Mouse (Mus musculus): ENCODE results near the gene Fgfr2. TPM values are rescaled to one million over a fixed set of nuclear protein-coding genes. Genes with fewer than 3 reads are reported as not detected.

Gene Fgfr2
- total RNA-seq, 1 experiment: 37.5 TPM

GRCm38 (mm10) chr7:132377913-132378312 is 745.2 kb downstream of the Fgfr2 start:
- peaks cover 0 to 2% of the 10 kb centered on the region in 2 experiments; a peak in 1 of 4 replicates for H3K4me1 ChIP-seq (ENCODE audit: control insufficient read depth in 2 of 2, insufficient read depth in 2 of 2, low read length in 2 of 2, poor library complexity in 1 of 2)
- H3K9ac ChIP-seq (ENCODE audit: insufficient read depth, low read depth, low read length, poor library complexity, severe bottlenecking): no peak overlapping the region
- DNase-seq (ENCODE audit: low read depth, low spot score): no peak
- in situ Hi-C loops (cut with MboI; ENCODE audit: low sequenced_read_pairs in 2 of 2, unreplicated experiment in 2 of 2): no loop called here
- no peaks in the 10 kb centered on the region for H3K36me3 ChIP-seq (ENCODE audit: control insufficient read depth, insufficient read depth, low read length, poor library complexity, severe bottlenecking)
- no peak for TF ChIP-seq MAFK (IDR thresholded peaks at IDR 0.05; ENCODE audit: insufficient read depth, low read depth, low read length)
- TF ChIP-seq CHD2 (IDR thresholded peaks at IDR 0.05; ENCODE audit: low read depth, low read length): no peak
- no peak for TF ChIP-seq ZNF384 (IDR thresholded peaks at IDR 0.05; ENCODE audit: low read depth, low read length)
- no peak for TF ChIP-seq HCFC1 (IDR thresholded peaks at IDR 0.05; ENCODE audit: borderline replicate concordance, insufficient read depth, low read length)
- TF ChIP-seq ZC3H11A (IDR thresholded peaks at IDR 0.05; ENCODE audit: borderline replicate concordance, low read depth, low read length): no peak
- H3K4me3 ChIP-seq (ENCODE audit: insufficient read depth in 1 of 2, low read depth in 1 of 2, low read length in 2 of 2, poor library complexity in 1 of 2, severe bottlenecking in 1 of 2): no peak overlapping the region
- no peak overlapping the region for H3K27ac ChIP-seq (ENCODE audit: insufficient read depth, low read depth, low read length, poor library complexity, severe bottlenecking)
- no peaks in the 10 kb centered on the region for H3K9me3 ChIP-seq (ENCODE audit: control insufficient read depth, insufficient read depth, low read depth, low read length)

GRCm38 (mm10) chr7:132373594-132374378 is 749.4 kb downstream of the Fgfr2 start:
- Histone ChIP-seq H3K9ac (ENCODE audit: insufficient read depth, low read depth, low read length, poor library complexity, severe bottlenecking) (no peak overlapping the region), H3K4me3 (ENCODE audit: insufficient read depth in 1 of 2, low read depth in 1 of 2, low read length in 2 of 2, poor library complexity in 1 of 2, severe bottlenecking in 1 of 2) (no peak overlapping the region), H3K36me3 (ENCODE audit: control insufficient read depth, insufficient read depth, low read length, poor library complexity, severe bottlenecking) (no peaks in the 10 kb centered on the region), H3K27ac (ENCODE audit: insufficient read depth, low read depth, low read length, poor library complexity, severe bottlenecking) (no peak overlapping the region), H3K4me1 (ENCODE audit: control insufficient read depth in 2 of 2, insufficient read depth in 2 of 2, low read length in 2 of 2, poor library complexity in 1 of 2) (peaks cover 0 to 4% of the 10 kb centered on the region in 2 experiments; a peak in 1 of 4 replicates), H3K9me3 (ENCODE audit: control insufficient read depth, insufficient read depth, low read depth, low read length) (no peaks in the 10 kb centered on the region)
- TF ChIP-seq ZNF384 (IDR thresholded peaks at IDR 0.05; ENCODE audit: low read depth, low read length) (no peak), HCFC1 (IDR thresholded peaks at IDR 0.05; ENCODE audit: borderline replicate concordance, insufficient read depth, low read length) (no peak), ZC3H11A (IDR thresholded peaks at IDR 0.05; ENCODE audit: borderline replicate concordance, low read depth, low read length) (no peak), MAFK (IDR thresholded peaks at IDR 0.05; ENCODE audit: insufficient read depth, low read depth, low read length) (no peak), CHD2 (IDR thresholded peaks at IDR 0.05; ENCODE audit: low read depth, low read length) (no peak)
- in situ Hi-C loops (cut with MboI; ENCODE audit: low sequenced_read_pairs in 2 of 2, unreplicated experiment in 2 of 2): no loop called here
- no peak for DNase-seq (ENCODE audit: low read depth, low spot score)

- no peak for DNase-seq (ENCODE audit: low read depth, low spot score)
- no peaks in the 10 kb centered on the region for H3K9me3 ChIP-seq (ENCODE audit: control insufficient read depth, insufficient read depth, low read depth, low read length)
- H3K9ac ChIP-seq (ENCODE audit: insufficient read depth, low read depth, low read length, poor library complexity, severe bottlenecking): no peak overlapping the region
- H3K4me1 ChIP-seq (ENCODE audit: control insufficient read depth in 2 of 2, insufficient read depth in 2 of 2, low read length in 2 of 2, poor library complexity in 1 of 2): peaks cover 0 to 4% of the 10 kb centered on the region in 2 experiments; a peak in 1 of 4 replicates
- in situ Hi-C loops (cut with MboI; ENCODE audit: low sequenced_read_pairs in 2 of 2, unreplicated experiment in 2 of 2): no loop called here
- no peaks in the 10 kb centered on the region for H3K36me3 ChIP-seq (ENCODE audit: control insufficient read depth, insufficient read depth, low read length, poor library complexity, severe bottlenecking)
- no peak for TF ChIP-seq MAFK (IDR thresholded peaks at IDR 0.05; ENCODE audit: insufficient read depth, low read depth, low read length)
- no peak for TF ChIP-seq ZNF384 (IDR thresholded peaks at IDR 0.05; ENCODE audit: low read depth, low read length)
- TF ChIP-seq ZC3H11A (IDR thresholded peaks at IDR 0.05; ENCODE audit: borderline replicate concordance, low read depth, low read length): no peak
- H3K4me3 ChIP-seq (ENCODE audit: insufficient read depth in 1 of 2, low read depth in 1 of 2, low read length in 2 of 2, poor library complexity in 1 of 2, severe bottlenecking in 1 of 2): no peak overlapping the region
- no peak overlapping the region for H3K27ac ChIP-seq (ENCODE audit: insufficient read depth, low read depth, low read length, poor library complexity, severe bottlenecking)
These were observed 750.2 kb downstream of the Fgfr2 start for GRCm38 (mm10) chr7:132372752-132373513.

GRCm38 (mm10) chr7:132371832-132372231 is 751.3 kb downstream of the Fgfr2 start:
- no peak for DNase-seq (ENCODE audit: low read depth, low spot score)
- H3K27ac ChIP-seq (ENCODE audit: insufficient read depth, low read depth, low read length, poor library complexity, severe bottlenecking): no peak overlapping the region
- in situ Hi-C loops (cut with MboI; ENCODE audit: low sequenced_read_pairs in 2 of 2, unreplicated experiment in 2 of 2): no loop called here

More at GRCm38 (mm10) chr7:132371832-132372231, 751.3 kb downstream of the Fgfr2 start:
- Histone ChIP-seq H3K4me1 (ENCODE audit: control insufficient read depth in 2 of 2, insufficient read depth in 2 of 2, low read length in 2 of 2, poor library complexity in 1 of 2) (peaks cover 0 to 4% of the 10 kb centered on the region in 2 experiments; a peak in 1 of 4 replicates), H3K36me3 (ENCODE audit: control insufficient read depth, insufficient read depth, low read length, poor library complexity, severe bottlenecking) (no peaks in the 10 kb centered on the region), H3K9me3 (ENCODE audit: control insufficient read depth, insufficient read depth, low read depth, low read length) (no peaks in the 10 kb centered on the region), H3K9ac (ENCODE audit: insufficient read depth, low read depth, low read length, poor library complexity, severe bottlenecking) (no peak overlapping the region), H3K4me3 (ENCODE audit: insufficient read depth in 1 of 2, low read depth in 1 of 2, low read length in 2 of 2, poor library complexity in 1 of 2, severe bottlenecking in 1 of 2) (no peak overlapping the region)
- TF ChIP-seq MAFK (IDR thresholded peaks at IDR 0.05; ENCODE audit: insufficient read depth, low read depth, low read length) (no peak), ZNF384 (IDR thresholded peaks at IDR 0.05; ENCODE audit: low read depth, low read length) (no peak), HCFC1 (IDR thresholded peaks at IDR 0.05; ENCODE audit: borderline replicate concordance, insufficient read depth, low read length) (no peak), ZC3H11A (IDR thresholded peaks at IDR 0.05; ENCODE audit: borderline replicate concordance, low read depth, low read length) (no peak), CHD2 (IDR thresholded peaks at IDR 0.05; ENCODE audit: low read depth, low read length) (no peak)
